Mouse (Mus musculus) midbrain, postnatal 0 days (tissue): ENCODE measurements at regions not wholly inside any gene's neighbourhood (a gene's known extent, or its start where the extent isn't known, plus 50 kb on each side); places are given as distances from the start of the nearest gene placed in this dataset.
A peak's percentile ranks its signal among the peaks of the same experiment; 100 is the strongest.

Experiments
- ATAC-seq: fragments of 200-750 bp; cut with Nextera tagmentation; 2 replicates; pipeline ENCODE4 v1.8.0; 2017; ENCODE audit warnings: moderate number of reproducible peaks, mild to moderate bottlenecking, moderate TSS enrichment, moderate library complexity; ENCODE audit not compliant: low FRiP score
- DNase-seq: peaks from one replicate; pipeline ENCODE4 v3.0.0-alpha.2; 2015; ENCODE audit warnings: low spot score
- H3K27ac ChIP-seq: fragments of 300-500 bp; sonication (generic); 2 replicates; pipeline ENCODE4 v1.5.1; 2014; ENCODE audit warnings: low read depth, mild to moderate bottlenecking, low read length, mixed read lengths
- H3K27me3 ChIP-seq: fragments of 300-500 bp; sonication (generic); 2 replicates; pipeline ENCODE4 v1.6.1; 2014; ENCODE audit warnings: low read length, control low read depth, mixed read lengths; ENCODE audit not compliant: insufficient read depth
- H3K36me3 ChIP-seq: fragments of 300-500 bp; sonication (generic); 2 replicates; pipeline ENCODE4 v1.6.1; 2014; ENCODE audit warnings: low read length, control low read depth, mixed read lengths; ENCODE audit not compliant: insufficient read depth
- H3K4me1 ChIP-seq: fragments of 300-500 bp; sonication (generic); 2 replicates; pipeline ENCODE4 v1.6.1; 2014; ENCODE audit warnings: mild to moderate bottlenecking, control low read depth, antibody characterized with exemption, low read length, mixed read lengths; ENCODE audit not compliant: insufficient read depth
- H3K4me2 ChIP-seq: fragments of 300-500 bp; sonication (generic); 2 replicates; pipeline ENCODE4 v1.6.1; 2014; ENCODE audit warnings: low read depth, mild to moderate bottlenecking, low read length, mixed read lengths; ENCODE audit not compliant: poor library complexity, severe bottlenecking
- H3K4me3 ChIP-seq: fragments of 300-500 bp; sonication (generic); 2 replicates; pipeline ENCODE4 v1.5.1; 2014; ENCODE audit warnings: low read depth, mild to moderate bottlenecking, low read length, moderate library complexity
- H3K9ac ChIP-seq: fragments of 300-500 bp; sonication (generic); replicated peaks from 2 replicates; pipeline ENCODE4 v1.6.1; 2014; ENCODE audit warnings: mild to moderate bottlenecking, low read length, moderate library complexity, mixed read lengths; ENCODE audit not compliant: poor library complexity, severe bottlenecking
- H3K9me3 ChIP-seq: fragments of 300-500 bp; sonication (generic); 2 replicates; pipeline ENCODE4 v1.6.1; 2016; ENCODE audit warnings: low read length, control low read depth
- CTCF ChIP-seq: IDR thresholded peaks from 2 replicates; pipeline ENCODE4 v1.5.1; 2016; ENCODE audit warnings: antibody characterized with exemption, mild to moderate bottlenecking
- WGBS: fragments of 180-500 bp; shearing (Covaris S2); extraction: QIAGEN DNeasy Blood & Tissue Kit; methylation state at CpG from one replicate; pipeline ENCODE4 v1.1.7; 2014; 5-methylcytosine and 5-hydroxymethylcytosine counted together

DNA sequence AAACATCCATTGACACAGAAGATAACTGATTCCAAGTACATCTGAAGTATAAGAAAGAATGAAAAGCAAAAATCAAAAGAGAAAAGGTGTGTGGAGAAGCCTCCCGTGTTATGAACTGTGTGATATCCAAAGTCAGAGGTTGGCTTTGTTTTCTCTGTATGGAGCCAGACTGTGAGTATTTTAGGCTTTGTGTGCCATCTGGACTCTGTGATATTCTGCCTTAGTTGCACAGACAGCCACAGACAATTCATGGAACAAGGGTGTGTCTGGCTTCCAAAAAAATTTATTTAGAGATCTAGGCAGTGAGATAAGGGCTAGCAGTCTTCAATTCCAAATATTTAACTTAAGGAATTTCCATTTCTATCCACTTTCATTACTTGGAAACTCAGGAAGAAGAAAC is 111.5 kb upstream of the Dpp10 start:
- H3K4me3 ChIP-seq = no peak overlapping the region
- no peaks in the 10 kb centered on the region for H3K27me3 ChIP-seq
- no peak overlapping the region for H3K4me2 ChIP-seq
- H3K36me3 ChIP-seq = no peaks in the 10 kb centered on the region
- 71% methylated on average over 1 of the region's 1 CpGs for WGBS
- H3K4me1 ChIP-seq = no peaks in the 10 kb centered on the region
- H3K9ac ChIP-seq = no peak overlapping the region
- no peak for TF ChIP-seq CTCF
- DNase-seq (no peak), ATAC-seq (no peak)
- H3K9me3 ChIP-seq = no peaks in the 10 kb centered on the region
- no peak overlapping the region for H3K27ac ChIP-seq

DNA sequence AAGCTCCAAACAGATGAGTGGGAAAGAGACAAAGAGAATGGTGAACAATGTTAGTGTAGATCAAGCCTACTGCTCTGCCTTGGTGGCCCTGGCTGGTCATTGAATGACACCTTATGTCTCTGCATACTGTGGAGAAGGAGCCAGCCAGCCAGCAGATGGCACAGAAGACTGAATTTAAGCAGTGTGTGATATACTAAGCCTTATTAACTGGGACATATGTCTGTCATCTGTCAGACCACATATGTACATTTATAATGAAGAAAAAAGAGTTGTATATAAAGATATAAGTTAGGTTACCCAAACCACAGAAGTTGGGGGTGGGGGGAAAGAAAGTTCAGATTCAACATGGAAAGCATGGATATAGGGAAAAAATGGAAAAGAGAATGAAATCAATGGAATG is 106.7 kb upstream of the Dpp10 start:
- Histone ChIP-seq H3K9me3 (no peaks in the 10 kb centered on the region), H3K27ac (no peak overlapping the region)
- TF ChIP-seq CTCF = no peak

DNA sequence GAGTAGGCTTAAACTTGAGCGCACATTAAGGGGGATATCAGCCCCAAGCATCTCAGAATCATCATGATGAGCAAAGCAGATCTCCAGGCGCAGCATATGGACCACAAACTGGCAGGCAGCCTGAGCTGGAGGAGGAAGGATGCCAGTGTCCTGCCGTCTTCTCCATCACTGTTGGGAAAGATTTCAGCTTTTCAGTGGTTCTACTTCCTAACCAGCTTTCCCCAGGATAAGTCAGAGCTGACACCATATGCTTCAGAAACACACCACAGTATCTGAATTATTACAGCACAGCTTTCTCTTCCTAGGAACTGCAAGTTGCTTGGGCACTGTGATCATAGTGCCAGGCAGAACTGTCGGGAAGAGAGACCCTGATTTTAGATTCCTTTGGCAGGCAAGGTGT is 103.2 kb upstream of the Dpp10 start:
- no peak overlapping the region for H3K27ac ChIP-seq
- no peak overlapping the region for H3K4me3 ChIP-seq
- no peaks in the 10 kb centered on the region for H3K9me3 ChIP-seq
- TF ChIP-seq CTCF = no peak
- ATAC-seq (no peak), DNase-seq (peak; percentile 27)
- H3K9ac ChIP-seq = no peak overlapping the region
- no peaks in the 10 kb centered on the region for H3K27me3 ChIP-seq
- 80% methylated on average over 4 of the region's 4 CpGs for WGBS
- H3K4me1 ChIP-seq = no peaks in the 10 kb centered on the region
- H3K36me3 ChIP-seq = no peaks in the 10 kb centered on the region
- H3K4me2 ChIP-seq = no peak overlapping the region

More for the DNA sequence above, 106.7 kb upstream of the Dpp10 start:
- H3K4me1 ChIP-seq = no peaks in the 10 kb centered on the region
- H3K4me3 ChIP-seq = no peak overlapping the region
- H3K36me3 ChIP-seq = no peaks in the 10 kb centered on the region
- no peak for ATAC-seq
- no peak overlapping the region for H3K9ac ChIP-seq
- no peaks in the 10 kb centered on the region for H3K27me3 ChIP-seq
- H3K4me2 ChIP-seq = no peak overlapping the region
- no peak for DNase-seq

DNA sequence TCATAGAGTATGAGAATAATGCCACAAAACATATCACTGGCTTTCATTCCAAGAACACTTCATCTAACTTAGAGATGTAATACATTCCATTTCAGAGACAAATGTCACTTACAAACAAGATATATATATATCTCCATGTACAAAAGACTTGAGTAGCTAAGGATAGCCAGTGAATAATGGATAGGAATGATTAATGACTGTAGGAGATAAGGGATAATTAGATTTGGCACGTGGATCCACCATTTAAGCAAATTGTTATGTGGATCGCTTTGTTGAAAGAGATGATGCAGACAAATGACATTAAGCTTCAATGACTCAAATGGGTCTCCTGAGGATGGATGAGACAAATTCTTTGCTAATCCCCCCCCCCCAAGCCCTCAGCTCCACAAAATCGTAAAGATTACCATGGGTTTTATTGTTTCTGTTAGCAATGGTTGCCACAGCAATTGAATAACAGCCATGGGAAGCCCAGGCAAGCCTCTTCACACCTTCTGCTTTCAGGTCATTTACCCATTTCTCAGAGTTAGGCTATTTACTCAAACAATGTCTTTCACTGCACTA is 59.0 kb upstream of the Dpp10 start:
- Histone ChIP-seq H3K27ac (no peak overlapping the region), H3K4me2 (no peak overlapping the region), H3K9ac (no peak overlapping the region), H3K9me3 (no peaks in the 10 kb centered on the region), H3K4me1 (no peaks in the 10 kb centered on the region), H3K36me3 (no peaks in the 10 kb centered on the region), H3K27me3 (no peaks in the 10 kb centered on the region), H3K4me3 (no peak overlapping the region)
- 32% methylated on average over 3 of the region's 3 CpGs for WGBS
- ATAC-seq (no peak), DNase-seq (no peak)
- TF ChIP-seq CTCF = no peak

DNA sequence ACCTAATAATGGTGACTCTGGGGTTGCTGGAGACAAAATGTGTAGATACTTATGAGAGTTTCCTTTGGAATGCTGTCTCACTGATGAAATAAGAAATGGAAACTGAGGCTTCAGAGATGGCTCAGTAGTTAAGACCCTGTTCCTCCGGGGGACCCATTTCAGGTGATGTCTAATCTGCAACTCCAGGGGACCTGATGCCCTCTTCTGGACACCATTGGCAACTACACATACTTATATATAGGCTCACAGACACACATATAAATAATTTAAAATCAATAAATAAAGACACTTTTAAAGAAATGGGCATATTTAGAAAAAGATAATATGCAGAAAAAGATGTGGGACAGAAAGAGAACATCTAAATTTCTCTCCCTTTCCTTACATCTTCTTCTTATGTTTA is 57.7 kb upstream of the Dpp10 start:
- H3K36me3 ChIP-seq = no peaks in the 10 kb centered on the region
- no peak for ATAC-seq
- DNase-seq = no peak
- no peak overlapping the region for H3K9ac ChIP-seq
- 44% methylated on average over 1 of the region's 1 CpGs for WGBS
- no peaks in the 10 kb centered on the region for H3K9me3 ChIP-seq
- peak; percentile 31 for TF ChIP-seq CTCF
- no peaks in the 10 kb centered on the region for H3K27me3 ChIP-seq
- H3K4me2 ChIP-seq = no peak overlapping the region
- no peaks in the 10 kb centered on the region for H3K4me1 ChIP-seq
- no peak overlapping the region for H3K27ac ChIP-seq
- H3K4me3 ChIP-seq = no peak overlapping the region
